Mouse (Mus musculus) CH12F3 (cell line): ENCODE measurements around the gene Zfp664.

Experiments used
- in situ Hi-C: fragments of 300-500 bp; cut with MboI; formaldehyde crosslinking; loops from 2 replicates; pipeline ENCODE4 v1.14.3; 2020; ENCODE audit warnings: low sequenced_read_pairs

Zfp664 gene

DNA sequence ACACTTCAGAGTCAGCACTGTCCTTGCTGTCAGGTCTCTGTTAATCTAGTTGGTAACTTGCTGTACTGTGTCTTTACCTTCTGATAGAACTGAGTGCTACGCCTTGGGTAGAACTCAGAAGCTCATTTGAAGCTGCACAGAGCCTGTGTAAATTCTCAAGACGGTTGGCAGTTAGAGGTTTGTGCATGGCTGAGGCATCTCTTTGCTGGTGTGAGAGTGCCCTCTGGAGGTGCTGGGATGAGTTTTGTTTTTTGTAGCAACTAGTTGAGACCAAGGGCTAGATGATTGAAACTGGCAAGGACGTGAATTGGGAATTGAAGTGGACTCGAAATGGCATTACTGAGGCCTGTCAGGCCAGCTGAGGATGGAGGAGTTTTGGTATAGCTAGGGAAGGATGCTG is 6.5 kb downstream of the Zfp664 start:
- in situ Hi-C loops = no loop called here

DNA sequence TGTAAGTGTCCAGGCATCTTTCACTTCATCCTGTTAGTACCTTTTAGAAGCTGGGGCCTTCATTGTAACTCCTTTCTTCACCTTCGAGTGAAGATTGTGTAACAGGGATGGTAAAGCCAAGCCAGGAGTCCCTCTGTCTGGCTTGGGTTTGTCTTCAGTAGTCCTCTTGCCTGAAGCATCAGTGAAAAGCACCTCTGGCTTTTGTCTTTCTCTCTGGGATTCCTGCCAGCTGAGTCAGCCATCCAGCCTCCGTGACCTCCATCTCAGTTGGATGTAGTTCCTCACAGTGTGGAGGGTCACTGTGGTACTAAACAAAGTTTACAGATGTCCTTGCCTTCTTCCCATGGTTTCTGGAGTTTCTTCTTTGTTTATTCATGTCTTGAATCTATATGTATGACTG is 9.5 kb downstream of the Zfp664 start:
- in situ Hi-C loops = loop anchor here (10.0 kb wide), 1 partner anchor 277 kb away; no protein-coding TSS in a partner anchor

- in situ Hi-C loops = loop anchor here (10.0 kb wide), 1 partner anchor 278 kb away; no protein-coding TSS in a partner anchor
Observed at GRCm38 (mm10) chr5:124873096-124873495, 10.6 kb downstream of the Zfp664 start.

- in situ Hi-C loops = loop anchor here (10.0 kb wide), 1 partner anchor 279 kb away; no protein-coding TSS in a partner anchor
Observed at GRCm38 (mm10) chr5:124873890-124874601, 11.6 kb downstream of the Zfp664 start.

GRCm38 (mm10) chr5:124879251-124879650 is 16.8 kb downstream of the Zfp664 start:
- in situ Hi-C loops = loop anchor here (10.0 kb wide), 1 partner anchor 284 kb away; no protein-coding TSS in a partner anchor

GRCm38 (mm10) chr5:124879801-124880200 is 17.3 kb downstream of the Zfp664 start:
- in situ Hi-C loops = loop anchor here (10.0 kb wide), 1 partner anchor 285 kb away; no protein-coding TSS in a partner anchor

DNA sequence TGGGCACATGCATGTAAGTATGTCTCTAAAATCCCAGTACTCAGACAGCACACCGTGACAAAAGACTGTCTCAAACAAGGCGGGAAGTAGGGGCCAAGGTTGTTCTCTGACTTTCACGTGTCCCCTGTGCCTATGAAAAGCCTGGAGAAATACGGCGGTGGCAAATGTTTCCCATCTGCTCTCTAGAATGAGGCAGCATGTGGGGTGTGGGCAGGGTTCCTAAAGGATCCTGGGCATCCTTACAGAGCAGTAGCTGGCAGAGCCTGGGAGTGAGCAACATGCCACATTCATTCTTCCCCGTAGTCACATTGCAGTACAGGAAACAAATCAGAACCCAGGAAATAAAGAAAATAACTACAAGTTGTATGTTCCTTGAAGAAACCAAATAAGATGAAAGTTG is 21.4 kb downstream of the Zfp664 start:
- in situ Hi-C loops = no loop called here

DNA sequence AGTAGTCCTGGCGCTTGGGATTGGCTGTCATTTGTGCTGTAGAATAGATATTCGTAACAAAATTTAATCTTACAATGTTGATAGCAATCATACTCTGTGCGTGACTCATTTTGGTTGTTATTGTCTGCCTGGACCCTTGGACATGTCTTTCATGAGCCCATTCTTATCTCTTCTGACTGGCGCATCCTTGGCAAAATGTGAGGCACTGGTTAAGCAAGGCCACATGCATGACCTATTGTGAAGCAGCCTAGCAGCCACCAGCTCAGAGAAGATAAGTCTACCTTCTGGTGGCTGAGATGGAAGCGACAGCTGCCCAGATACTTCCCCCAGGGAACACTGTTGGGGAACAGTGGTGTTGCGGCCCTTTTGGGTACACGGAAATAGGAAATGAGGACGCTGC is 26.2 kb downstream of the Zfp664 start:
- in situ Hi-C loops = no loop called here

GRCm38 (mm10) chr5:124891921-124892370 is 29.5 kb downstream of the Zfp664 start:
- in situ Hi-C loops = no loop called here

GRCm38 (mm10) chr5:124896135-124896534 is 33.6 kb downstream of the Zfp664 start:
- in situ Hi-C loops = no loop called here

DNA sequence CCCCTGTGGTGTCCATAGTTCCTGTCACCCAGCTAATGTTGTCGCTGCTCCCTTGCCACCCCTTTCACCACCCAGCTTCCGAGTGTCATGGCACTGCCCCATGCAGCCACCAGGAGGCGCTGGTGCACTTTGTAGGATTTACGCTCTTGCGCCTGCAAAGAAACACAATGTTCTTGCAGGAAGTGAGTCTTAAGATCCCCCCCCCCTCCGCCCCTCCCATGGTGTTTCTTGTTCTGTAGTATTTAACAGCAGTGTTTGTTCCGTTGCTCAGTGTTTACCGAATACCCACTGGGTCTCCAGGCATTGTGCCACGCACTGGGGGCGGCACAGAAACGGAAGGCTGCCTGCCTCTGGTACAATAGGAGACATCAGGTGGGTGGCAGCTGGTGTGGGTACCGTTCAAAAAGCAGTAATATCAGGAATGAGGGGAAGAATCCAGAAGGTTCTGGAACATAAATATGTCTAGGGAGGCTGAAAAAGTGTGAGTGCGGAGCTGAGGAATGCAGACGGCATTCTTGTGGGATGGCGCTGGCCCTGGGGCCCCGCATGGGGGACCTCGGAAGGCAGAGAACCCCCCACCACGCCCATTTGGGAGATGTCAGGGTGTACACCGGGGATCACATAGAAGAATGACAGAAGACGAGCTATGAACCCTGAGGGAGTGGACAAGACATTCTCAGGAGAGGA is 37.6 kb downstream of the Zfp664 start:
- in situ Hi-C loops = loop anchor here (10.0 kb wide), 3 partner anchors 115 to 475 kb away; no protein-coding TSS in a partner anchor

DNA sequence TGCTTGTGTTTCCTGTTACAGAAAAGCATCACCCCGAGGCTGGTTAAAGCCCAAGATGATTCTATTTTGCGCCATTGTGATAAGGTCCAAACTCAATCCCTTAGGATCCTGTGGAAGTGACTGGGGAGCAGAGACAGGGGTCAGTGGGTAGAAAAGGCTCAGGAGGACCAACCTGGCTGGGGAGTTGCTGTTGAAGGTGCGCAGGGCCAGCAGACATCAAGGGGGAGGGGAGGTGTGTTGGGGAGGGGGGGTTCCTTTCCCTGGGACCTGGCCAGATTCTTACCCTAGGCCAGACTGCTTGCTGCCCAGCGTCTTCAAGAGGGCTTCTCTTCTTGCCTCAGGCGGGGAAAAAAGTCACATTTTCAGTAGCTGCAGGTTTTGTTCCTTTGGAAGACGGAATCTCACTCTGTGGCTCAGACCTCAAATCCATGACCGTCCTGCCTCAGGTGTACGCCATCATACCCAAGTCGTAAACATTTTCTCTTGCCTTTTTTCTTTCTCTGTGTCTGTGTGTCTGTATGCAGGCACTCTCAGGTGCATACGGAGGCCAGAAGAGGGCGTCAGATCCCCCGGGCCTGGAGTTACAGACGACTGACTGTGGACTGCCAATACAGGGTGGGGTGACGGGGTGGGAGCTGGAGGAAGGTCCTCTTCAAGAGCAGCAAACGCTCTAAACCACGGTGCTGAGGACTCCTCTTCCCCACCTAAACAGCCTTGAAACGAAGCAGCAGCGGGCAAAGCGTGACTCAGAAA is 38.4 kb downstream of the Zfp664 start:
- in situ Hi-C loops = loop anchor here (10.0 kb wide), 3 partner anchors 114 to 474 kb away; no protein-coding TSS in a partner anchor

GRCm38 (mm10) chr5:124901675-124902074 is 39.2 kb downstream of the Zfp664 start:
- in situ Hi-C loops = loop anchor here (10.0 kb wide), 3 partner anchors 113 to 473 kb away; no protein-coding TSS in a partner anchor

DNA sequence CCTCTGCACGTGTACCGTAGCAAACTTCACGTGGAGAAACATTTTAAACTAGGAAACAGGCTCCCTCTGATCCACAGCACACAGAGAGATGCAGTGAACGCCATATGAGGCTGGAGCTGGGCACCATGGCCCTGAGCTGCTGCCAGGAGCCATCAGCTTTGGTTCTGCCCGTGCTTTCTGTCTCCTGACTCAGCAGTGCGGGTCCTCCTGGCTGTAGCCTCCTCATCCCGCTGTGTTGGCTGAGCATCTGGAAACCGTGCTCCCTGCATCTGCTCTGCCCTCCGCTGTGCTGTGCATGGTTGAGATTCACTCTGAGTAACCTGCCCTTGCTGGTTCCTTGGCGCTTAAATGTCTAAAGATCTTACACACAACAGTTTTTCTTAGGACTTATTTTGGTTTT is 39.7 kb downstream of the Zfp664 start:
- in situ Hi-C loops = loop anchor here (10.0 kb wide), 3 partner anchors 113 to 473 kb away; no protein-coding TSS in a partner anchor

DNA sequence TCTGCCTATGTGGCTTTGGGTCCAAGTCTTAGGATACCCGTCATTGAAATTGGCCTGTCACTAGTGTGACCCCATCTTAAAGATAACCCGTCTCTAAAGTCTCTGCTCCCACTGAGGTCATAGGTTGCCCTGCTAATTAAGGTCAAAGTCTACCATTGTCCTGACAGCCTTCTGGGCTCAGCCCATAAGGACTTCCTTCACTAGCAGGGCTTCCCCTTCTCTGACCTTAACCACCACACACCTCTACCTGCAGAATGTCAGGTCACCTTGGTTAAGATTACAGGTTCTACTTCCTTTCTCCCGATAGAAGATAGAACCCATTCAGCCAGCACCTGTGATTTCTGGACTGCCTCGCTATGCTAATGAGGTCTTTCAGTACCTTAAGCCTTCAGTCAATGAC is 41.4 kb downstream of the Zfp664 start:
- in situ Hi-C loops = loop anchor here (10.0 kb wide), 3 partner anchors 111 to 471 kb away; no protein-coding TSS in a partner anchor

GRCm38 (mm10) chr5:124906890-124907289 is 44.4 kb downstream of the Zfp664 start:
- in situ Hi-C loops = loop anchor here (5.0 to 10.0 kb wide), 4 partner anchors 108 to 468 kb away; no protein-coding TSS in a partner anchor

- in situ Hi-C loops = loop anchor here (5.0 to 10.0 kb wide), 4 partner anchors 106 to 466 kb away; no protein-coding TSS in a partner anchor
Observed at GRCm38 (mm10) chr5:124908860-124909259, 46.4 kb downstream of the Zfp664 start.

DNA sequence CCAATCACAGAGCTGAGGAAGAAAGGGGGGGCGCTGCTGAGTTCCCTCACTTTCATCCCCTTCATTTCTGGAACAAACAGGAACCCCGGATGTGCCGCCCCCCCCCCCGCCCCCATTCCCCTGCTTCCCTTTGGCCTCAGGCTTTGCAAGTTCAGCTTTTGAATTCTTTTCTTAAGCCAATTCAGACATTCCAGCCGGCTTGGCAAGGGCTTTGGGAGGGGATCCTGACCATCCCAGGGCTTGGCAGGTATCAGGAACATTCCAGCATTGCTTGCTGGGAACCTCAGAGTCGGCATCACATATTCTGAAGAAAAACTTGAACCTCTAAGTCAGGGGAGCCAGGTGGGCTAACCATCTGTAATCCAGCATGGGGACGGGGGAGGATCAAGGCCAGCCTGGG is 49.8 kb downstream of the Zfp664 start:
- in situ Hi-C loops = no loop called here

DNA sequence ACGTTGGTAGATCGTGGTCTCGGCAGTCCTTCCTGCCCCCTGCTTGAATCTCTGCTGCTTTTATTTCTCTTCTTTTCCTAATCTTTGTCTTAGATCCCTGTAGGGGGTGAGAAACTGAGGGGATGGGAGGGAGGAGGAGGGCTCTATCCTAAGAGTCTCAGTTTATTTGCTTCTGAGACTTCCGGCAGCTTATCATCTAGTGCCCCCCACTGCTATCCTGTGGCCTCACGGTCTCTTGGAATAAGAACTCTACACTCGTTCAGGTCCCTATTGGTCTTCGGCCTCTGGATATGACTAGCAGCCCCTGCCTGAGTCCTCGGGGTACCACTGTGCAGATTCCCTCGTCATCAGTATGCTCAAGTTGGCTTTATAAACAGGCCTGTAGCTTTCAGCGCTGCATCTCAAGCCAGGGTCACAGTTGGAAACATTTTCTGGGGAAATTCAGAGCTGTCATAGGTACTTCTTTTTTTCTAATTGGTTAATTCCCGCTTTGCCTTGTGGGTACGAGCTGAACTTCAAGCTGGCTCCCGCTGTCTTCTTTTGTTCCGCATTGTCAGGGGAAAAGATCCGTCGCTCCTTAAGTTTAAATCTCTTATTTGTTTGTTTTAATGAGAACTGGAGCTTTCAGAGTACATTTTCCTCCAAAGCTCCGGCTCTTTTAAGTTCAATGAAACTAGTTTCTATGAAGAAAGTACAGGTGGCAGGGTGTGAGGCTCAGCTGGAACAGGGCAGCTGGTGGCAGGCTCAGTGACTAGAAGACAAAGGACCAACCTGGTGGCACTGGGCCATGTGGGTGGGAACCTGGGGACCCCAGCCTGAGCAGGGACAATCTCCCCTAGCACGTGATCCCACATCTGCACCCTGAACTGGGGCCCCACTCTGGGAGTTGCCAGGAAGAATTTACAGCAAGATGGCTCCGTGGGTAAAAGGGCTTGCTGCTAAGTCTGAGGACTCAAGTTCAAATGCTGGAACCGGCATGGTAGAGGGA is 50.7 kb downstream of the Zfp664 start:
- in situ Hi-C loops = no loop called here
